Mouse (Mus musculus) cerebellum, adult 11-12 months (tissue): Measurements from ENCODE around the gene Ctdspl.

ENCODE experiments used
- DNase-seq: peaks from one replicate; pipeline ENCODE4 v3.0.0; 2022

Gene Ctdspl

GRCm38 (mm10) chr9:119031772-119032171, 105.5 kb downstream of the Ctdspl start:
- no peak for DNase-seq

GRCm38 (mm10) chr9:119032538-119032937, 106.3 kb downstream of the Ctdspl start:
- no peak for DNase-seq

- DNase-seq, result no peak
Measured at GRCm38 (mm10) chr9:119033111-119033921, 107.1 kb downstream of the Ctdspl start.

GRCm38 (mm10) chr9:119034069-119034468, 107.8 kb downstream of the Ctdspl start:
- DNase-seq, result no peak

DNA sequence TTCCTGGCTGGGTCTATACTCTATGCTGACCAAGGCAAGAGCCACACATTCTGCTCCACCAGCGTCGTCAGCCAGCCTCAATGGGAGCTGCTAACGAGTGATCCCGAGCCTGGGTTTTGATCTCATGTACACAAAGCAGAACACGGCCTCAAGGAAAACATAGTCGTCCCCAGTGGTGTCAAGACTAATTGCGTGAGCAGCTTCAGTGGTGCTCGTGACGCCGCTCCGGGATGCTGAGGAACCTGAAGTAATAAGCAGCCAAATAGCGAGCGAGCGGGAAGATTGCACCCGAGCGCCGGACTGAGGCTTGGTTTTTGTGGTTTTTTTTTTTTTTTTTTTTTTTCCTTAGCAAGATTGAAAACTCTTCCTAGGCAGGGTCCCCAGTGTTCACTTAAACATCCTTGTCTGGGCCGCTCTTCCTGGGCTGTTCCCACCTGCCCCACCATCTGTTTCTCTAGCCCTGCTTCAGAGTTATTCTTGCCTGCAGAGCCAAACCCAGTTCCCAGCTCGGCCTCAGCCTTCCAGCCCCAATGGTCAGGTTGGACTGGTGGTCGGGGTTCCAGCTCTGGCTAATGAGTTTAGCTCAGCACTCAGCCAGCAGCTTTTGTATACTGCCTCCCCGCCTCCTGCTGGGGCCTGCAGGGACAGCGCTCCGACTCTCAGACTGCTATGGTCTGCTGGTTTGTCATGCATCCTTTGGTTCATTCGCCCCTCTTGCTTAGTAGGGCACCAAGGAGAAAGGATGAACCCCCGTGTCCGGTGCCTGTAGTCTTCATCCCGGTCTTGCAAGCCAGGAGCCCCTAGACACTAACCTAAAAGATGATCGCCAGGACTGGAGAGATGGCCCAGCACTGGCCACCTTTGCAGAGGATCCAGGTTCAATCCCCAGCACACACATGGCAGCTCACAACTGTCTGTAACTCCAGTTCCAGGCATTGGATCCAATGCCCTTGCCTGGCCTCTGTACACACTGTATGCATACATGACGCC, 108.7 kb downstream of the Ctdspl start:
- no peak for DNase-seq

DNA sequence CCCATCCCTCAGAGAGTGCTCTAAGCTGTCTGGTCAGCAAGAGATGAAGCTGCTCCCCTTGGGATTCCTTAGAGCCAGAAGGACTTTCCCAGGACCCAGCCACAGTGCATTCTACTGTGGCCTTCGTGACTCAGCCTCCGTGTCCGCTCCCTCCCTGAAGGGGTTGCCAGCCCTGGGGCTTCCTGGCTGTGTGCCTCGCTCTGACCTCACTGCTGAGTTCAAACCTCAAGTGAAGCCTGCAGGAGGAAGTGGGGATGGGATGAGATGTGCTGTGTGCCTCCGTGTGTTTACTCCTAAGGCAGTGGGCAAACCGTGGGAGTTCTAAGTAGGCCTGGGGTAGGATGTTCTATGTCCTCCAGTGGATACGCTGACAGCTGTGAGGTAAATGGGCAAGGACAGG, 109.6 kb downstream of the Ctdspl start:
- no peak for DNase-seq

DNA sequence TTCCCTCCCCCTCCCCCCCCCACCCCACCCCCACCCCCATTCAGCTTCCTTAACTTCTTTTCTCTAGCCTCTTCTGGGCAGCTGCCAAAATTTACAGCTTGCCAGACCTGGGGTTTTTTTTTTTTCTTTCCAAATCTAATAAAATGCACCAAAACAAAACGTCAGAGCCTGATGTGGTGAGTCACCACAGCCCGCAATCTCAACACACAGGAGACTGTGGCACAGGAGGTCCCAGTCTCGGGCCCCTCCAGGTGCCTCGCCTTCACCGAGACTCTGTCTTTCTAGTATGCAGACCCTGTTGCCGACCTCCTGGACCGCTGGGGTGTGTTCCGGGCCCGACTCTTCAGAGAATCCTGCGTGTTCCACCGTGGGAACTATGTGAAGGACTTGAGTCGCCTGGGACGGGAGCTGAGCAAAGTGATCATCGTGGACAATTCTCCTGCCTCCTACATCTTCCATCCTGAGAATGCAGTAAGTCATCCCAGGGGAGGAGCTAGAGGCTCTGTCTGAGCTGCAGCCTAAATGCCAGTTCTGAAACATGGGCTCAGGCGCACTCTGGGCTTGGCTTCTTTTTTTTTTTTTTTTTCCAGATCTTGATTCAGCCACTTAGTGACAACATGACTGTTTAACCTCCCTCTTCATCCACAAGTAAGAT, 111.0 kb downstream of the Ctdspl start:
- DNase-seq, result no peak

DNA sequence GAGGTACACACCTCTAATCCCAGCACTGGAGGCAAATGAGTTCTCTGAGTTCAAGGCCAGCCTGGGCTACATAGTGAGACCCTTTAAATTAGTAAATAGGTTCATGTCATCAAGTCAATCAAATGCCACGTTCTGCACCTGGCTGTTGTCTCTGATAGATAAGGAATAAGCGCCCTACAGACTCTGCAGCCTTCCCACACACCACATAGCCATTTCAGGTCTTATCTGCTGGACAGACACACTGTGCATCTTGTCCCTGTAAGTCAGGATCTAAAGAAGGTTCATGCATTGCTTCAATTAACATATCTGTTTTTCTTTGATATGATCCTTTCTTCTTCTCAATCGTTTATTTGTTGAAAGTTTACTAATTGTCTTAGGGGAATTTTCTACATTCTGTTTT, 112.3 kb downstream of the Ctdspl start:
- no peak for DNase-seq

- DNase-seq, result peak; percentile 22
Measured at GRCm38 (mm10) chr9:119040101-119040775, 114.0 kb downstream of the Ctdspl start.

GRCm38 (mm10) chr9:119048182-119048903, 122.1 kb downstream of the Ctdspl start:
- no peak for DNase-seq

GRCm38 (mm10) chr9:119051158-119051557, 124.9 kb downstream of the Ctdspl start:
- DNase-seq, result no peak

DNA sequence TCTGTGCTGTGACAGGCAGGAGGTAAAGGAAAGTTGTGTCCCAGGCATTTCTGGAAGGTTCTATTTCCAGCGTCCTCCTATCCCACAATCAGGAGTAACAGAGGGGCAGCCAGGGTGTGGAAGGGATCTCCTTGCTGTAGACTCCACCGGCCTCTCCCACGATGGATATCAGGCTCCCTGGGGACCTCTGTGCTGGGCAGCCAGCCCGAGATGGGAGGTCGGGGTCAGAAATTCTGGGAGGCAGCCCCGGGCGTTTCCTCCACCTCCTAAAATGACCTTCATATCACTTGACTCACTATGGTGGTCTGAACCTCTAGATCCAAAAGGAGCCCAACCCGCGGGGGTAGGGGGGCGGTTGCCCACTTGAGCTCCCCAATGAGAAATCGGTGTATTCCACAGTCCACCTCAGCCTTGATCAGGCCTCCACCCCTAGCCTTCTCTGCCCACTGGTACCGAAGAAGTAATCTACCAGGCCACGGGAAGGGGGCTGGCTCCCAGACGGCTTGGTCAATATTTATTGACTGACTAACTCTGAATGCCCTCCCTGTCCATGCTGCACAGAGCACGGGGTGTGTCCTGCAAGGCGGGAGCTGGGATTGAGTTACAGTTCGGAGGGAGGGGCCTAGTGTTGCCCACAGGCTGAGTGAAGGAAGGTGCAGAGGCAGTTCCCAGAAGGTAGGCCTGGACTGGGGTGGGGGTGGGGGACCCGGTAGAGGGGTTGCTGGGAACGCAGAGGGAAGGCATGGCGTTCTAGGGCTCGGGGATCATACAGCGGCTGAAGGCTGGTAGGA, 126.1 kb downstream of the Ctdspl start, which contains the start of gene Vill:
Vill (plus strand) TSS at position 625 of the 791 bp plus-strand sequence.
- no peak for DNase-seq

GRCm38 (mm10) chr9:119053964-119054576, 127.8 kb downstream of the Ctdspl start:
- no peak for DNase-seq

DNA sequence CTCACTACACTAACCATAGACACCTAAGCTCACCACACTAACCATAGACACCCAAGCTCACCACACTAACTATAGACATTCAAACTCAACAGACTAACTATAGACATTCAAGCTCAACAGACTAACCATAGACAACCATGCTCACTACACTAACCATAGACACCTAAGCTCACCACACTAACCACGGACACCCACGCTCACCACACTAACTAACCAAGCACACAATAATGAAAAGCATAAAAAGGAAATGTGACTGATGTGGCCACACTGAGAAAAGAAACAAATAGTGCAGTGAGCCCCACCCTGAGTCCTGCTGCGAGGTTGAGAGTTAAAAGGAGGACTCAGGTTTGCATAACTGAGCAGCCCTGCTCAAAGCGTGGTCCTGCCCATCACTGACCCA, 129.1 kb downstream of the Ctdspl start:
- no peak for DNase-seq

GRCm38 (mm10) chr9:119058245-119058644, 132.0 kb downstream of the Ctdspl start:
- DNase-seq, result no peak

GRCm38 (mm10) chr9:119060701-119061100, 134.4 kb downstream of the Ctdspl start:
- DNase-seq, result no peak

- no peak for DNase-seq
Measured at GRCm38 (mm10) chr9:119063036-119063644, 136.9 kb downstream of the Ctdspl start.

DNA sequence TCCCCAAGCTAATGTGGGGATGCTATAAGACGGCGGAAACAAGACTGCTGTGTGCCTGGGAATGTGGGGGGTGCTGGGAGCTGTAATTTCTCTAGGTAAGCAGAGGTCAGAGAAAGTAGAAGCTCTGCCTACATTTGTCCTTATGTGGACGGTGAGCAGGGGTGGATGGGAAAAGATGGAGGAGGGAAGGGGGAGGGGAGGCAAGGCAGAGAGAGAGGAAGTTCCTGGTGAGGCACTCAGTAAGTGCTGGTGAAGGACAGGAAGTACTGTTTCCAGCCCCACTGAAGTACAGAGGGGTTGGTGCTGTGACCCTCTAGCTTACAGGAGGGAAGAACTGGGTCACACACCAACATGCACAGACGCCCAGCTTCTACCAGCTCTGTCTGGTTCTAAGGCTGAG, 138.0 kb downstream of the Ctdspl start:
- DNase-seq, result no peak

- peak; percentile 33 for DNase-seq
Measured at GRCm38 (mm10) chr9:119067601-119068000, 141.3 kb downstream of the Ctdspl start.

DNA sequence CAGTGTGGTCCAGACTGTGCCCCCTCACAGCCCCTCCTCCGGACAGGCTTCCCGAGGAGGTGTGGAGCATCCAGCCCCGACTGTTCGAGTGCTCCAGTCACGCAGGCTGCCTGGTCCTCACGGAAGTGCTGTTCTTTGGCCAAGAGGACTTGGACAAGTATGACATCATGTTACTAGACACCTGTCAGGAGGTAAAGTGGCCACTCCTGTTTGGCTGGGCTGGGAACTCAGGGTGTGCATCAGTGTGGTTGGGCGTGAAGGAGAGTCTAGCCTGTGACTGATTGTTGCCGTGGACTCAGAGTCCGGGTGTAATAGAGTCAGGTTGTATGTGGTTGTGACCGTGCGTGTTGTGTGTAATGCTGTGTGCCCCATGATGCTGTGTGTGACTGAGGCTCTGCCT, 142.0 kb downstream of the Ctdspl start:
- DNase-seq, result no peak
